Mouse (Mus musculus) layer of hippocampus, adult 11-12 months (tissue): ENCODE measurements around the gene Gm21190.
"Not testable (repeated sequence)": the region's sequence is repeated elsewhere in the genome, so short reads cannot be mapped to it uniquely, and the experiment has no call there.

Experiments
- DNase-seq: peaks from one replicate; pipeline ENCODE4 v3.0.0; 2022; ENCODE audit warnings: low spot score

Gm21190 gene

GRCm38 (mm10) chr5:15529122-15529521, at the start of gene Gm21190:
Gene Gm21190 (minus strand): TSS chr5:15529222.
- DNase-seq = not testable (repeated sequence)

GRCm38 (mm10) chr5:15577033-15577432, 48.0 kb upstream of the Gm21190 start, which contains the start of gene Gm21083:
Gene Gm21083 (plus strand): TSS chr5:15577333.
- not testable (repeated sequence) for DNase-seq

- not testable (repeated sequence) for DNase-seq
These were observed 44.7 kb upstream of the Gm21190 start for GRCm38 (mm10) chr5:15573735-15574134.

- not testable (repeated sequence) for DNase-seq
These were observed 32.6 kb upstream of the Gm21190 start for GRCm38 (mm10) chr5:15561425-15562264.

- not testable (repeated sequence) for DNase-seq
These were observed 29.6 kb upstream of the Gm21190 start for GRCm38 (mm10) chr5:15558654-15559053.

GRCm38 (mm10) chr5:15549606-15550005, 20.6 kb upstream of the Gm21190 start:
- peak; percentile 6 for DNase-seq

GRCm38 (mm10) chr5:15549134-15549533, 20.1 kb upstream of the Gm21190 start:
- not testable (repeated sequence) for DNase-seq

- not testable (repeated sequence) for DNase-seq
These were observed 19.6 kb upstream of the Gm21190 start for GRCm38 (mm10) chr5:15548642-15549041.

GRCm38 (mm10) chr5:15522470-15522869, 6.6 kb downstream of the Gm21190 start:
- peak; percentile 15 for DNase-seq

GRCm38 (mm10) chr5:15522028-15522427, 7.0 kb downstream of the Gm21190 start:
- DNase-seq = not testable (repeated sequence)

- peak; percentile 12 for DNase-seq
These were observed 8.6 kb downstream of the Gm21190 start for GRCm38 (mm10) chr5:15520418-15520817.

- not testable (repeated sequence) for DNase-seq
These were observed 11.9 kb downstream of the Gm21190 start for GRCm38 (mm10) chr5:15517150-15517549.

GRCm38 (mm10) chr5:15512236-15512635, 16.8 kb downstream of the Gm21190 start:
- not testable (repeated sequence) for DNase-seq

- not testable (repeated sequence) for DNase-seq
These were observed 19.1 kb downstream of the Gm21190 start for GRCm38 (mm10) chr5:15509911-15510310.

GRCm38 (mm10) chr5:15508460-15509451, 20.3 kb downstream of the Gm21190 start:
- not testable (repeated sequence) for DNase-seq

- DNase-seq = not testable (repeated sequence)
These were observed 21.1 kb downstream of the Gm21190 start for GRCm38 (mm10) chr5:15507757-15508459.

GRCm38 (mm10) chr5:15507309-15507619, 21.8 kb downstream of the Gm21190 start:
- no peak for DNase-seq

- DNase-seq = peak; percentile 52
These were observed 22.3 kb downstream of the Gm21190 start for GRCm38 (mm10) chr5:15506575-15507308.

GRCm38 (mm10) chr5:15498774-15499400, 30.1 kb downstream of the Gm21190 start:
- DNase-seq = peak; percentile 58

GRCm38 (mm10) chr5:15498350-15498749, 30.7 kb downstream of the Gm21190 start:
- not testable (repeated sequence) for DNase-seq
